Mouse (Mus musculus) frontal cortex, postnatal 14 days (tissue): ENCODE data around the gene Ppox.

Experiments
- DNase-seq, 2 experiments: peaks; one replicate each; pipeline ENCODE4 v3.0.0; 2022; ENCODE audit warnings: low spot score in 2 of 2

Ppox gene

GRCm38 (mm10) chr1:171265971-171266744, 14.8 kb downstream of the Ppox start:
- no peak for DNase-seq

DNA sequence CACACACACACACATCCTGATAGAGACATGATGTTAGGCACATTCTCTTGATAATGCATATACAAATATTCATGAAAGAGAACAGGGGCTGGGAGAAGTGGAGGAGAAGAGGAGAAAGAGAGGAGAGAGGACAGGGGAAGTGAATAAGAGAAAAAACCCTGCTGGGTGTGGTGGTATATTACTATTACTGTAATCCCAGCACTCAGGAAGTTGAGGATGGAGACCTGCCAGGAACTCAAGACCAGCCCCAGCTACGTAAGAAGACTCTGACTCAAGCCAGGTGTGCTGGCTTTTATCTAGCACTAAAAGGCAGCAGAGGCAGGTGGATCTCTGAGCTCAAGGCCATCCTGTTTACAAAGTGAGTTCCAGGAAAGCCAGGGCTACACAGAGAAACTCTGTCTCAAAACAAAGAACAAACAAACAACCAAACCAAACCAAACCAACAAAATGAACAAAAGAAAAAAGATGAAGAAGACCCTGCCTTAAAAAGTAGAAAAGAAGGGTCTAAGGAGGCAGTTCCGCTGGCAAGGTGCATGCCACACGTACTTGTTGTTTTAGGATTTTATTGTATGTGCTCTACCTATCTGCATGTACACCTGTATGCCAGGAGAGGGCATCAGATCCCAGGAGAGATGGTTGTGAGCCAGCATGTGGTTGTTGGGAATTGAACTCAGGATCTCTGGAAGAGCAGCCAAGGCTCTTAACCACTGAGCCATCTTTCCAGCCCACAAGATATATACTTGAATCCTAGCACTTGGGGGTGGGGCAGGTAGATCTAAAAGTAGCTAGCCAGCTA, 17.1 kb downstream of the Ppox start:
- no peak for DNase-seq

GRCm38 (mm10) chr1:171263185-171263611, 17.8 kb downstream of the Ppox start:
- peak in 1 of 2 experiments; percentile 47 for DNase-seq

DNA sequence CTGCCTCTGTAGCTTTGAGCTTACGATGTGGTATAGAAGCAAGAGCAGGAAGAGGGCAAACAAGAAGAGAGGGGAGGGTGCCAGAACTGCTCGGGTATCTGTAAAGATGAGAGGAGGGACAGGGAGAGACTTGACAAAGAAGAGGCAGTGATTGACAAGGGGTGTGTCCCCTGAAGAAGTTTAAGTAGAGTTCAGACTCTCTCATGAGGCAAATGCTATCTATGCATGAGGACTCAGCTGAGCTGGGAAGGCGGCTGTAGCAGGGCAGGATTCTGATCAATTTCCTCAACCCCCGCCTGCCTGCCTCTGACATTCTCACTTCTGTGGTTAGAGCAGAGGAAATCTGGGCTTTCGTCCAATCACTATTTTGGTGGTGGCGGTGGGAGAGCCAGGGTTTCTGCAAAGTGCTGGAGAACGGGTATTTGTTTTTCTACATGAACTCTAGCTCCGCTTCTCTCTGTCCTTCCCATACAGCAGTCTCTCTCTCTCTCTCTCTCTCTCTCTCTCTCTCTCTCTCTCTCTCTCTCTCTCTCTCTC, 18.3 kb downstream of the Ppox start:
- DNase-seq: peak; percentile 78 to 84

DNA sequence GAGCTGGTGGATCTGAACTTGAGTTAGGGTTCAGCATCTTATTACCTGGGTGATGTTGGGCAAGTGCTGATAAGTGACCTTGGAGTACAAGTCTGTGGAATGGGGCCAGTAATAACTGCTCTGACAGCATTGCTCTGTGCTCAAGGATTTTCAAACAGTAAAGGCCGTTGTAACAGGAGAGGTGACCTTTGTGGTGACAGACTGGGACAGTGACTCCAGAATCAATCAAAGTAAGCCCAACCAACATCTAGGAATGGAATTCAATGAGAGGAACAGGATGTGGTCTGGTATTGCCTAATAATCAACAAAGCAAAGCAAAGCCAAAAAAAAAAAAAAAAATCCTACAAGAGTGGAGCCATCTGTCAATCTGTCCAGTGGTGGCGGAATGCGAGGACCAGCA, 20.7 kb downstream of the Ppox start:
- DNase-seq: no peak

GRCm38 (mm10) chr1:171258921-171259320, 22.1 kb downstream of the Ppox start:
- DNase-seq: no peak

GRCm38 (mm10) chr1:171257781-171258180, 23.2 kb downstream of the Ppox start:
- no peak for DNase-seq

DNA sequence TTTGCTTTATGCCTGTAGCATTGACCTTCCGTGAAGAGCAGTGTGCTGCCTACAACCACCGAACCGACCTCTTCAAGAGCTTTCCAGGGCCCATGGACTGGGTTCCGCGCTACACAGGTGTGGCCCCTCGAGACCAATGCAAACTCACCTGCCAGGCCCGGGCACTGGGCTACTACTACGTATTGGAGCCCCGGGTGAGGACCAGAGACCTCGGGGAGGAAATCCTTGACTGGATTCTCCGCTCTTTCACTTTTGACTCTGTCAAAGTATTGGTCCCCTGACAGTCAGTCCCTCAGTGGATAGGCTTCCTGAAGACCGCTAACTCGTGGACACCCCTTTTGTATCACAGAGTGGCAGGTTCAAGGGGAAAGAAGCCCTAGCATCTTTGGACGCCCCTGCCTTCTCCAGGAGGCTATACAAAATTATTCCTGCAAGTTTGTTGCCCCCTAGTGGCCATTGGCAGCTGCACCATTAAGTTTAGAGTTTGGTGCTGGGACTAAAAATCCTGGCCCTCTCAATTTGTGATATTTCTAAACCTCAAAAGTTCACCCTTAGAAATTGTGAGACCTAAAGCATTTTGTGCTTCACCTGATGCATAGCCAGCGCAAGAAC, 23.9 kb downstream of the Ppox start:
- peak in 1 of 2 experiments; percentile 56 for DNase-seq

DNA sequence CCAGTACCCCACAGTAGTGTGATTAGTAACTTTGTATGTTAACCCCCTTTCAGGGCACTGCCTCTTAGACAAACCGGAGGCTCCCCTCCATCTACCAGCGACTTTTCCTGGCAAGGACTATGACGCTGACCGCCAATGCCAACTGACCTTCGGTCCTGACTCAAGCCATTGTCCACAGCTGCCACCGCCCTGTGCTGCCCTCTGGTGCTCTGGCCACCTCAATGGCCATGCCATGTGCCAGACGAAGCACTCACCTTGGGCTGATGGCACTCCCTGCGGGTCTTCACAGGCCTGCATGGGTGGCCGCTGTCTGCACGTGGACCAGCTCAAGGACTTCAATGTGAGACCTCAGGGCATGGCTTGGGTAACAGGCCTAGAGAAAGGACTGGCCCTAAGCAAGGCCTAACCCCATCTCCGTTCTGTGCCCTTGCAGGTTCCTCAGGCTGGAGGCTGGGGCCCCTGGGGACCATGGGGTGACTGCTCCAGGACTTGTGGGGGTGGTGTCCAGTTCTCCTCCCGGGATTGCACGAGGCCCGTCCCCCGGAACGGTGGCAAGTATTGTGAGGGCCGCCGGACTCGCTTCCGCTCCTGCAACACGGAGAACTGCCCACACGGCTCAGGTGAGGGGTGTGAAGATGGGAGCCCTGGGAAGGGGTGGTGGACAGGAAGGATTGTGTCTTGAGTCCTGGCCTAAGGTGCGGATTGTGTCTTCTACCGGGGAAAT, 24.7 kb downstream of the Ppox start:
- no peak for DNase-seq

DNA sequence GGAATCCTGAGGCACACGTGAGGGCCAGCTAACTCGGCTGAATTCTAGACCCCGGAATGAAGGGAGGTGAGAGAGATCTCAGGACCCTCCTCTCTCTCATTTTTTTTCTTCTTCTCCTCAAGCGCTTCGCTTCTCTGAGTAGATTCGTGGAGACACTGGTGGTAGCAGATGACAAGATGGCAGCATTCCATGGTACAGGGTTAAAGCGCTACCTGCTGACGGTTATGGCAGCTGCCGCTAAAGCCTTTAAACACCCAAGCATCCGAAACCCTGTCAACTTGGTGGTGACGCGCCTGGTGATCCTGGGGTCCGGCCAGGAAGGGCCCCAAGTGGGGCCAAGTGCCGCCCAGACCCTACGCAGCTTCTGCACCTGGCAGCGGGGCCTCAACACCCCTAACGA, 28.6 kb downstream of the Ppox start:
- no peak for DNase-seq

DNA sequence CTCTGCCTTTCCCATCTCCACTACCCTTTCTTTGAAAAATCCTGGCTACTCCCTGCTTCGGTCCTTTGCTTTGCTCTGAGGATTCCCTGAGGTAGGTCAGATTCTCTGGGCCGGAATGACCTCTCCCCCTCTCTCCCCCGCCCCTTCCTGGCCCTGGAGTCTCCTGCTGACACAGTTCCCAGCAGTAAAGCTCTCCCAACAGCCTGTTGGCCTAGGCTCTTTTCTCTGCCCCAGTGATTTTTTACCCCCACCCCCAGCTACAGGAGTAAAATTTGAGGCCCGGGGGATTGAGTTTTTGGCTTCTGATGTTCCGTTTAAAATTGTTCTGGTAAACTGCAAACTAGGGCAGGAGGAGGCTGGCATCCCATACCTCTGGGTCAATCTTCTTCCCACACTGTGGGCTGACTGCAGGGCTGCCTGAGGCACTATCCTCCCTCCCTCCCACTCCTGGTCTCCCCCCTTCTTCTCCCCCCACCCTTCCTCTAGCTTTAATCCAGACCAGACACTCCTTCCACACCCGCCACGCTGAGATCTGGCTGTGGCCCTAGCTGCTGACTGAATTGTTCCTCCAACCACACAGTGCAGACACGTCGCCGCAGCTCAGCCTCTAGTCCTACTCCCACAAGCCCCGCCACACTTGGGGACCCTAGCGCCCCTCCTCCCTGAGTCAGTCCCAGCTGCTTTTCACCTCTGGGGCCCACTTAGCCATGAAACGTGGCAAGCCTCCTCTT, 29.2 kb downstream of the Ppox start:
- no peak for DNase-seq

- DNase-seq: no peak
Observed at GRCm38 (mm10) chr1:171250680-171251593, 30.0 kb downstream of the Ppox start, which contains the start of gene Ndufs2. Gene Ndufs2, minus strand, starts transcription at chr1:171251388.

- DNase-seq: no peak
Observed at GRCm38 (mm10) chr1:171249913-171250600, 30.9 kb downstream of the Ppox start, which contains the start of gene Adamts4. Gene Adamts4, plus strand, starts transcription at chr1:171250421.

DNA sequence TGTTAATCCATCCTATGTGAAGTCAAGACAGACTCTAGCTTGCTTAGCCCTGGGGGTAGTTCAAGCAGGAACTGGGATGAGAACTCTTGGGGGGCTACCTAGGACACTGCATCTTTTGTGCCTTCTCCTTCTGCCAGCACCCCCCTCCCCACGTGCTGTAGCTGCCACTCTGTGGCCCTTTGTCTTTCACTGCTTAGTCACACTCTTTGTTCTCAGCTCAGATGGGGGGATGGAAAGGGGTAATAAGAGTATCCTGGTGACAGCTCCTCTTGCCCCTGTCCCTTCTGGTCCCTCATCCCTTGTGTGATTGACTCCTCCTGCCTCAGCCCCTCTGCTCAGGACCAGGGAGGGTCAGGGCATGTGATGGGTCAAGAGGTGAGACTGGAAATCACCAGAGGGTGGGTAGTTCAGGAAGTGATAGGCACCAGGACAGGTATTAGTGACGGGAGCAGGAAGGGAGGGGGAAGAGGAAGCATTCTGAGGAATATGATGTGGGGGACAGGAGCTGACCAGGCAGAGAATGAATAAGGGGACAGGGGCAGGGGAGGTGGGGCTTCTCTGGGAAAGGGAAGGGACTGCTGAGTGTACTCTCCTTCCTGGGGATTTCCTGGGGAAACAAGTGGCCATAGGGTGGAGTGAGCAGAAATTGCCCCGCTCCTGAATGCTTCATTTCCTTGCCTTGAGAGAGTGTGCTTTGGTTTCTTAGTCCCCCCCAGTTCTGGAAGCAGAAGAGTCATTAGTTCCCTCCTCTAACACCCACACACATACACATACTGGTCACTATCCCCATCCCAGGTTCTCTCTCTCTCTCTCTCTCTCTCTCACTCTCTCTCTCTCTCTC, 32.4 kb downstream of the Ppox start:
- no peak for DNase-seq

GRCm38 (mm10) chr1:171247916-171248315, 33.1 kb downstream of the Ppox start:
- no peak for DNase-seq

- DNase-seq: no peak
Observed at GRCm38 (mm10) chr1:171247453-171247841, 33.5 kb downstream of the Ppox start.

DNA sequence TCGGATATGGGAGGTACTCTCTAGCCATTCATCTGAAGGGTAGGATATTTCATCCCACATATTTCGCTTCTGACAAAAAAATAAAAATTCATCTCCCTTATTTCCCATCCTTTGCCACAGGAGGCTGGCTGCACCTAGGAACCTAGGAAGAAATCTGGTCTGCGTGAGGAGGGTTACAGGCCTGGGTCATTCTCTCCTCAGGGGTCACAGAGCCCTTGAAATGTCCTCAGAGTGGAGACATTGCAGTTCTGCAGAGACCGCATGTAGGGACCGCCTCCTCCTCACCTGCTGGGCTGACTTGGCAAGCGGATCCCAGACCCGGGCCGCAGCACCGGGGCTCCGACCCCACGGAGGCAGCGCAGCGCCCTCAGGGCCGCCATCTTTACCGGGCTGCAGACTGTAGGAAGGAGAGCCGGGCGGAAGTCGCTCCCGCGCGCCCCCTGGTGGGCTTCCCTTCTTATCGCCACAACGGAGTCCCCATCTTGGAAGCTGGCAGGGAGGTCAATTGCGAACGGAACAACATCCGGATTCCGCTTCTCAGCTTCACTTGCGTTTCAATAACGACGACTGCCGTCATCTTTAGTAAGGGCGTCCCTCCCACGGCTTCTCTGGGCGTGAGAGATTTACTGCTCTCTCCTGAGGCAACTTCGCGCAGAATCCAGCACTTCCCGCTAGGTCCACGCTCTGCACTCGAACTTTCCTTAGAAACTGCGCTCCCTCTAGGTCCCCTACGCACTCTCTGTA, 34.1 kb downstream of the Ppox start:
- peak; percentile 96 to 98 for DNase-seq
